Mouse (Mus musculus): Measurements from ENCODE around the gene Serpinb6a.

Gene Serpinb6a

DNA sequence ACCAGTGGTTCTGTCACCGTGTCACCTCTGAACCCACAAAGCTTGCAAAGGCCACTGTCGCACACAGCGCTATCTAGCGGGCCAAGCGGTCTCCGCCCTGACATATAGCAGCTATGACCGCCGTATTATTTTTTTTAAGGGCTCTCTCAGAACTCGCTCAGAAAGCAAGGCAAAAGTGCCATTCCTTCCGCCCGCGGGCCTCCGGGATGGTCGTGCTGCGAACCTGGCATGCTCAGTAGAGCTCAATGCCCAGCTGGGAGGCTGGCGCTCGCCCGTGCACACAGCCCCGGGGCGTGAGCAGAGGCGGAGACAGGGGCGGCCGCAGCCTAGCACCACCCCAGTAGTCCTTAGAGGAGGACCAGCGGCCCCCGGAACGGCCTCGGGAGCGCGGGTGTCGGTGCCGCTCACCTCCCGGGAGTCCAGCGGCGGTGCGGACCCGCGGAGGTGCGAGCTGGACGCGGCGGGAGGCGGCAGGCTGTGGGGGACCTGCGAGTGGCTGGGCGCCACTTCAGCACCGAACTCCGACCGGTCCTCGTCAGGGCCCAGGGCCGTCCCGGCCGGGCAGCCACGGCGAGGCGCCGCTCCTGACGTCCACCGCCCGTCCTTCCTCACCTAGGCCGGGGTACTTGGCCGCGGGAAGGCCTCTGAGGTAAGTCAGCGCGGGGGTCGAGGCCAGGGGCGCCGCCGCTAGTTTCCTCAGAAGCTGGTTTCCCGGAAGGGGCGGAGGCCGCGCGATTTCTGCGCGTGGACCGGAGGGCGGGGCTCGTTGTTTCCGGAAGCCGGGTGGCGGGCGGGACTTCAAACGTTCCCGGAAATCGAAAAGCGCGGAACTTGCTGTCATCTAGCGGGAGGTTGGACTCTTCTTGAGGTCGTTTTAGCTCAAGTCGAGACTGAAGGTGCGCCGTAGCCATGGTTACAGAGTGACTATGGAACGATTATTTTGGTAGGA is at the start of gene Serpinb6a, which contains the start of gene Ripk1:
Serpinb6a (minus strand) TSS at position 737 of the 949 bp plus-strand sequence.
Ripk1 (plus strand) TSS at position 306 of the 949 bp plus-strand sequence.
- peak; percentile 95 for DNase-seq (ENCODE audit: low read depth)

DNA sequence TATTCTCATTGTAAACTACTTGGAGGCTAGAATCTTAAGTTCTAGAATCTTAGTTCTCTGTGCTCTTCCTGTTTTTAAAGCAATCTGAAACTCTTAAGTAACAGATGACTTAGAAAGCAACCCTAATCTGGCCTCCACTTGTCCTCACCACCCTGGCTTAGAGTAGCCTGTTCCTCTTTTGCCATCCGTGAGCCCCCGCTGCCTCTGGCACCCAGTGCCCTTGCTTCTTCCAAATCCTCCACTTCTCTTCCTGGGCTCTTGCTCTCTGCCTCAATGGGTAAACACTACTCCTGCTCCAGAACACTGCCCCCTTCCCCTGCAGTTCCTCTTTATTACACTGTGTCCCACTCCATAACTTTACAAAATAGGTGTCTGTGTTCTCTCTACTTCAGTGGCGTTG is 49.1 kb upstream of the Serpinb6a start:
- no peak for DNase-seq (ENCODE audit: low read depth)

DNA sequence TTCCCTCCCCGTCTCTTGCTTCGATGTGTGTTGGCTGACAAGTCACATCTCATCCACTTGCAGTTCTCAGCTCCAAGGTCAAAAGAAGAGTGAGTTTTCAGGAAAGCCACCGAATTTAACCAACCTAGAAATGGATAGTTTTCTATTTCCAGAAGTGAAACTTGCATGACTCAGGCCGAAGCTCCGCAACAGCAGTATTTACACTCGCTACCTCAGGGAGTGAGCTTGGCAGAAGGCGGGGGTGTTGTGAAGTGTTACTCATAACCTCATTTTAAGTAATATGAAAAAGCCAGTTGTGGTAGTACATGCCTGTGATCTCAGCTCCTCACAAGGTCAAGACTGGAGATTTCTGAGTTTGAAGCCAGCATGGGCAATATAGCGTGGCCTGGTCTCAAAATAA is 47.9 kb upstream of the Serpinb6a start:
- DNase-seq (ENCODE audit: low read depth) = no peak

DNA sequence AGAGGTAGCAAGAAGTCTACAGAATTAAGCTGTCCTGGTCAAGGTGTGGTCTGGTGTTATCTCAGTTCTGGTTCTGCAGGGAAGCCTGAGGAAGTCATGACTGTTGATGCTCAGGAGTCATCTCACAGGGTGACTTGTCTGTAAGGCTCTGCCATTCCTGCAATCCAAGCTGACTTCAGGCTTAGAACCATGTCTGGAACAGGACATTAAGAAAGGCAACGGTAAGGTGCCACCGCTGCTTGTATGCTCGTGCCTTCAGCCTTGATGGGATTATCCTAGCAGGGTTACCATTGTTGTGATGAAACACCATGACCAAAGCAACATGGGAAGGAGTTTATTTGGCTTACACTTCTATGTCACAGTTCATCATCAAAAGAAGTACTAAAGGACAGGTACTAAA is 44.9 kb upstream of the Serpinb6a start:
- DNase-seq (ENCODE audit: low read depth) = no peak

DNA sequence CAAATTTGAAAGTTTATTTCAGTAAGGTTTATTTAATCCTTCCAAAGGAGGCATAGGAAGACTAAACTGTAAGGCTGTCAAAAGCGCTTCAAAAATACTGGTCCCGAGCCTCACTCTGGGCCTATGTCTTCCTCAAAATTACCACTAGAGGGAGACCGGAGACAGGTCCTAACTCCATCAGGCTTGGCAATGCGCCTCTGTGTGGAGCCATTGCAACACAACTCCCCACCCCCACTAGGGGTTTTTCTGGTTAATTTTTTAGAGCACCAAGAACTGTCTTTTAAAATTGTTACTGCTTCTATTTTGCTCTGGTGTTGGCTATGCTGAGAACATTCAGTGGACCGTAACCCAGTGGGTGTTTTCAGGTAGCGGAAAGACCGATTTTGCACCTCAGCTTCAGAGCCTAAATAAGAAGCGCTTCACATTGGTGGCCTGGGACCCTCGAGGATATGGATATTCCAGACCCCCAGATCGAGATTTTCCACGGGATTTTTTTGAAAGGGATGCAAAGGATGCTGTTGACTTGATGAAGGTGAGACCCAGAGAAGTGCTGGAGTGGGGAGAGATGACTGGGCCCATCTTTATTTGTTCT is 43.9 kb upstream of the Serpinb6a start:
- DNase-seq (ENCODE audit: low read depth) = peak; percentile 85

DNA sequence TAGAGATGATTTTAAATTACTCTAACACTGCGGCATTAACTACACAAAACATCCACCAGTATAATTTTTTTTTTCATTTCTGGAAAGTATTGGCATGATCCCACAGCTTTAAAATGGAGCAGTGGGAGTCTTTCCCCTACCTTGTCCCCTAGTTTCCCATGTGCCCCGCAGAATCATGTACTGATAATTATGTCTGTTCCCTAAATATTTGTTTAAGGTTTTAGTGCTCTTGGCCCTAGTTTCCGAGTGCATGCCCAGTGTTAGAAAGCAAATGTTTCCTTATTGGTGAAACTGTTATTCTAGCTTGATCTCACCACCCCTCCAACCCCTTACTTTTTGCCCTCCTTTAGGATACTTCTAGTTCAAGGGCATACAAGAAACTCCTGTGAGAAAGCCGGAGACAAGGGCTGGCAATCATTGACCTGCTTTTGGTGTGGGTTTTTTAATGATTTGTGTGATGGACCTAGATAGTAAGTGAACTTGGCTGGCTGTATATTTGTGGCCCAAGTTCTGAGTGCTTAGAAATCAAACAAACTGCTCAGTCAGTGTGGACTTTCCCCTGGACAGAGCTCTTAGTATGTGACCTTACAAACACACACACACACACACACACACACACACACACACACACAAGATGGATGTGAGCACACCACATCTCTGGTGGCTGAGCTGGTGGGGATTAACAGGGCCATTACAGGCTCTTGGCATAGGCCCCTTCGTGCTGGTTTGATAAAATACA is 43.1 kb upstream of the Serpinb6a start:
- DNase-seq (ENCODE audit: low read depth) = no peak

DNA sequence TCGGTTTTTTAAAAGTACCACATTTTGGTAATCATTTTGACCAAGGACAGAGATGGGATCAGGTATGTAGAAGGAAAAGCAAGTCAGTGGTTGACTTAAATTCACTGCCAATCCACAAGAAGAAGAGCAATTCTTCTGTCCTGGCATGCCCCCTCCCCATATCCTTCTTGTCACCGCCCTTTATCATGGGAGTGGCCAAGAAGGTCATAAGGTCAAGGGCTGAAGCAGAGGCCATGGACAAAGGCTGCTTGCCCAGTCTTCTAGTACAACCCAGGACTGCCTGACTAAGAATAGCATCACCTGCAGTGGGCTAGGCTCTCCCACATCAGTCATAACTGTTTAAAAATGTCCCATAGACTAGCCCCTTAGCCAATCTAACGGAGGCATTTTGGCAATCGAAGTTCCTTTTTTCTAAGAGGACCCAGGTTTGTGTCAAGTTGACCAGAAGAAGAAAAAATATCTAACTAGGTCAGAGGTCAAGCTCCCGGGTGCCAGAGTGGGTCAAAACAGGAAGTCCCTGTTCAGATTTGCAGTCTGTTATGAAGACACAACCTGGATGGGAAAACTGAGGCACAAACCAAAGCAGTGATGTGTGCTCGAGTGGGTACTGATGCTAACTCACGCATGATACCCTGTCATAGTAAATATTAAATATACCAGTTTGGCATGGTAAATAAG is 41.3 kb upstream of the Serpinb6a start:
- peak; percentile 32 for DNase-seq (ENCODE audit: low read depth)

DNA sequence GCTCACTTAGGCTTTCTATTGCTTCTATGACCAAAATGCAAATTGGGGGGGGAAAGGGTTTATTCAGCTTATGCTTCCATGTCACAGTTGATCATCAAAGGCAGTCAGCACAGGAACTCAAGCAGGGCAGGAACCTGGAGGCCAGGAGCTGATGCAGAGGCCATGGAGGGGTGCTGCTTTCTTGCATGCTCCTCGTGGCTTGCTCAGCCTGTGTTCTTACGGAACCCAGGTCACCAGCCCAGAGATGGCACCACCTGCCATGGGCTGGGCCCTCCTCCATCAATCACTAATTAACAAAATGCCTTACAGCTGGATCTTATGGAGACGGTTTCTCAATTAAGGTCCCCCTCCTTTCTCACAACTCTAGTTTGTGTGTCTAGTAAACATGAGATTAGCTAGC is 37.5 kb upstream of the Serpinb6a start:
- no peak for DNase-seq (ENCODE audit: low read depth)

DNA sequence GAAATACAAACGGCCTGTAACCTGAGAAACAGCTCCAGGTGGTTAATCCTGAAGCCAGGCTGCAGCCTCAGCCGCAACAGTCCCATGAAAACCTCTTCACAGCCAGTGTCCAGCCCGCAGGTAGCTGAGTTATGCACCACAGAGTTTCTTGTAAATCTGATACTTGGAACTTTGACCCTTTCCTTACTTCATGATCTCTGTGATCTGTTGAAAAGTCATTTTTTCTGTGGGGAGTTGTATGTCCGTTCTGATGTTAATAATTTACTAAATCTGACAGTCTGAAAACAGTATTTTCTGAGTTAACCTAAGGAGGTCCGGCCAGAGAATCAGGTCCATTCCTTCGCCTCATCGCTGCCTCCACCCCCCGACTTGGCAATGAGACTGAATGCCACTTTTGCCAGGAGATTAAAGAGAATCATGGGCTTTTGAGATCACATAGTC is 36.3 kb upstream of the Serpinb6a start:
- DNase-seq (ENCODE audit: low read depth) = no peak

DNA sequence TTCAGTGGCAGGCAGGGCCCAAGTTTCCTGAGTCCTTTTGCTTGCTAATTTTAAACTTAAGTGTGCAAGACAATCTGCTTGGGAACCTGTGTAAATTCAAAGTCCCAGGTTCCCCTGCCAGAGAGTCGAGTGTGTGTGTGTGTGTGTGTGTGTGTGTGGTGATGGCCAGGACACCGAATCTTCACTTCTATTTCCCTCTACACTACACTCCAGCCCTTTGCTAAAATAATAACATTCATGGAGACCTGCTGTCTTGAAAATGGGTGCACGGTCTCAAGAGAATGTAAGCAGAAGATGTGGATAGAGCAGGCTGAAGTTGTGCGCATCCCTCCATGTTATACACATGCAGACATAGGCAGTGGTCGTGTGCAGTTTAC is 35.5 kb upstream of the Serpinb6a start:
- no peak for DNase-seq (ENCODE audit: low read depth)

DNA sequence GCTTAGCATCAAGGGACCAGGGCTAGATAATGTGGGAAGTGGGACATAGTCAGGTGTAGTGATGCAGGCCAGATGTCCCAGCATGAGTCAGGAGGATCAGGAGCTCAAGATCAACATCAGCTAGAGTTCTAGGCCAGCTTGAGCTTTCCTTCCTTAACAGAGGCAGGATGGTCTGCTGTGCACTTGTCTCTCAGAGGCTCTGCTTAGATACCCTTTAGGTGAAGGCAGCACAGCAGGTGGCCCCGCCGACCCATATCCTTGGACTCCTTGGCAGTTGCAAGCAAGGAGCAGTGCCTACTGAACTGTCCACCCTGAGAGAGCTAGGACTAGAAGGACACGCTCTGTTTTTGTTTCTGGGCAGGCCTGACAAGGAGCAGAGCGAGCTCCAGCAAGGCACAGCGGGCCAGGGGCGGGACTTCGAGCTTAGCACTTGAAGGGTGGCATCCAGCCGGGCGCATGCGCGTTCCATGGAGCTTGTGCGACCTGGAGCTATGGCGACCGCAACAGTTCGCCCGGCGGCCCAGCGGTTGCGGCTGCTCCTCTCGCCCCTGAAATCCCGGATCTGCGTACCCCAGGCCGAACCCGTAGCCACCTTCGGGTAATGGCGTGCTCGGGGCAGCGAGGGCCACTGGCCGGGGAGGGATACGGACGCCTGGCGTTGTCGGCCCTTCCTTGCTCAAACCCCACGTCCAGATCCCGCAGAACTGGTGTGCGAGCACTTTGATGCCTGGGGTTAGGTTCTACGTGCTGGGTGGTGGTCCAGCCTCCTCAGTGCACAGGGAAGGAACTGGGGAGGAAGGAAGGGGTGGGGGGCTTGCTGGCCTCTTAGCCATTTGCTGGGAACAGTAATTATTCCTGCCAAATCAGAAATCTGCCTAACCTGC is 34.8 kb upstream of the Serpinb6a start, which contains the start of gene Bphl:
Bphl (plus strand) TSS at position 426 of the 884 bp plus-strand sequence.
- DNase-seq (ENCODE audit: low read depth) = peak; percentile 94

DNA sequence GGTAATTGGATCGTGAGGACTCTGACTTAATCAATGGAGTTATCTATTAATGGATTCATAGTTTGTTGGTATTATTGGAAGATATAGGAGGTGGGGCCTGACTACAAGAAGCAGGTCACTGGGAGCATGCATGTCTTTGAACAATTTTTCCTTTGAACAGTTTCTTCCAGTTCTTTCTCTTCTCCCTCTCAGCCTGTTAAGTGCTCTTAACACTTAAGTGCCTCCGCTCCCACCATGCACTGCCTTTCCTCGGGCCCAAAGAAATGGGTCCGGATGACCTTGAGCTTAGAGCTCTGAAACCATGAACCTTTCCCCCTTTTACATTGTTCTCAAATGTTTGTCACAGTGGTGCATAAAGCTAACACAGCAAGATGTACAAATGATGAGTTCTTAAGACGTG is 34.1 kb upstream of the Serpinb6a start:
- no peak for DNase-seq (ENCODE audit: low read depth)

DNA sequence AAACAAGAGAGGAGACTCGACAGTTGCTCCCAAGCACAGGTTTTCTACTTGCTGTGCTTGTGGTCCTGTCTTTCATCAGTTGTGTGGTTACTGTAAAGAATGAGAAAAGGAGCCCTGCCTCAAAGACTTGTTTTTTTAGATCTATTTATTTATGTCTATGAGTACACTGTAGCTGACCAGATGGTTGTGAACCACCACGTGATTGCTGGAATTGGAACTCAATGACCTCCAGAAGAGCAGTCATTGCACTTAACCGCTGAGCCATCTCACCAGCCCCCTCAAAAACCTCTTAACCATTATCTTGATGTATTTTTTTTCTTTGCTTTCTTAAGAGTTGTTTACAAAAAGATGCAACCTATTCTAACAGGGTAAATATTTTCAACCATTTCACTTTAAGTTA is 32.8 kb upstream of the Serpinb6a start:
- DNase-seq (ENCODE audit: low read depth) = no peak

DNA sequence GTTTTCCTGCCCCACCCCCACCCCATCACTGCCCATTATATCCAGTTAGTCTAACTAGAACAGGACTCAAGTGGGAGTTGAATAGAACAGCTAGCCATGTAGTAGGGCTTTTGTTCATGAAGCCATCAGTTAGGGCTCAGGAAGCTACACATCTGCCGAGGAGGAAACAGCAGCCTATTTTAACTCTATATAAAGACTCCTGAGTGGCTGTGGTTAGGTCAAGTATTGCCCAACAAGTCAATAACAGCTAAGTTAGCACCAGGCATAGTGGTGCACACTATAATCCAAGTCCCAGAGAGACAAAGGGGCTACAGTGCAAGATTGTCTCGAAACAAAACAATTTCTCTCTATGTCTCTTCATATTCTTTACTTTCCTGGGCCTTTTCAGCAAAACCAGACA is 29.4 kb upstream of the Serpinb6a start:
- DNase-seq (ENCODE audit: low read depth) = peak; percentile 91

DNA sequence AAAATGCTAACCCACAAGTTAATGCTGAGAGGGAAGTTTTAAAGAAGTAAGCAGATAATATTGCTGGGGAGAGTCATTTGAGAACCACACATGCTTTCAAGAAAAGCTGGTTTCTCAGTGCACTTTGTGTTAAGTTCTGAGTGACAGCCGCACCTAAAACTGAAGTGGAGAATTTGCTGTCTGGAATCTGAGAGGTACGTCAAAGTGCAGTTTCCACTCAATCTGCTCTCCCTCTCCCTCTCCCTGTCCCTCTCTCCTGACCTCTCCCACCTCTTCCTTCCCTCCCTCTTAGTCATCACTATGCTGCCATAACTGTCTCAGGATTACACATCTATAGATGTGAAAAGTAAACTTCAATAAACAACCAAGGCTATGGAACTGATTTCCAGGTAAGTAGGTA is 19.4 kb upstream of the Serpinb6a start:
- no peak for DNase-seq (ENCODE audit: low read depth)

DNA sequence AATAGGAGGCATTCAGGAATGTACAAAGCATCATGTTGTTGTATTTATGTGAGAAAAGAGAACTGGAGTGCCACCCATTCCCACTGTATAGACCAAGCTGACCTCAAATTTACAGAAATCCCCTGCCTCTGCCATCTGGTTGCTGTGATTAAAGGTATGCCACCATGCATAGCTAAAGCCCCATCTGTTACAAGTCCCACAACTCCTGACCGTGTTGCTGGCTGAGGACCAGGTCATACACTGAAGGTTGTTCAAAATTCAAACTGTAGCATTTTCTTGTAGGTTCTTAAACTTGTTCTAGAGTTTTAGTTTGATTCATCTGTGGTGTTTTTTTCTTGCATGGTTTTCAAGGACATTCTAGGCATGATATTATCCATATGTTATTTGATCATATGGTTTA is 15.9 kb upstream of the Serpinb6a start:
- no peak for DNase-seq (ENCODE audit: low read depth)

DNA sequence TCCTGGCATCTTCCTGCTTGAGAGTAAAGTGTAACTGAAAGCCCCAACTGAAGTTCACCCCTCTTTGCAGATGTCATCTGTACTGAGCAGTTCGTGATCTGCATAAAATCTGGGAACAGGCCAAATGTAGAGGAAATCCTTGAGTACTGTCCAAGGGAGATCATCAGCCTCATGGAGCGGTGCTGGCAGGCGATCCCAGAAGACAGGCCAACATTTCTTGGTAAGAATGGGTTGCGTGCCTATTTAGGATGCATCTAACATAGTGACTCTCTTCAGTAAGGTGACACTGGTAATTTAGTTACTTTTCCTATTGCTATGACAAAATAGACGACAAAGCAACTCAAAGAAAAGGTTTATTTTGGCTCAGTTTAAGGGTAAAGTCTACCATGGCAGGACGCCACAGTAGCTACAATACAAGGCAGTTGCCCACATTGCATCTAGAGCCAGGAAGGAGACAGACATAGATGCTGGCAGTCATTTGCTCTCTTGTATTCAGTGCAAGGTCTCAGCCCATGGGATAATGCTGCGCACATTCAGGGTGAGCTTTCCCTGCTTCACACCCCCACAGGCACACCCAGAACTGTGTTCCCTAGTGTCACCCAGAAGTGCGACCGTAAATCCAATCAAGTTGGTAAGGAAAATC is 14.5 kb upstream of the Serpinb6a start:
- DNase-seq (ENCODE audit: low read depth) = no peak

DNA sequence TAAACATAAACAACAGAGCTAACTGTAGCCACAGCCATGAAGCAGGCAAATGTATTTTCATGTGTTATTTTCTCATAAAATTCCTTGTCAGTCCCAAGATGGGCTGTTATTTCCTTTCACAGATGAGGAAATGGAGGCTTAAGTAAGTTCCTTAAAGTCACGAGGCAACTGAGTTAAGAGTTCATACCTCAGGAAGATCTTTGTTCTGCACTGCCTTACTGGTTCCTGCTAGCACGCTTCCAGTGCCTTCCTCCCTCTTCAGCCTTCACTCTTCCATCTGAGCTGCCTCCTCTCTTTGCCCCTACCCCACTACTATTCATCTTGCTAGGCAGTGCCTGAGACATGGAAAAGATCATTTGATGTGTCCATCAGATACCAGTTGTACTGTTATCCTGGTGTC is 4.6 kb upstream of the Serpinb6a start:
- DNase-seq (ENCODE audit: low read depth) = peak; percentile 26

DNA sequence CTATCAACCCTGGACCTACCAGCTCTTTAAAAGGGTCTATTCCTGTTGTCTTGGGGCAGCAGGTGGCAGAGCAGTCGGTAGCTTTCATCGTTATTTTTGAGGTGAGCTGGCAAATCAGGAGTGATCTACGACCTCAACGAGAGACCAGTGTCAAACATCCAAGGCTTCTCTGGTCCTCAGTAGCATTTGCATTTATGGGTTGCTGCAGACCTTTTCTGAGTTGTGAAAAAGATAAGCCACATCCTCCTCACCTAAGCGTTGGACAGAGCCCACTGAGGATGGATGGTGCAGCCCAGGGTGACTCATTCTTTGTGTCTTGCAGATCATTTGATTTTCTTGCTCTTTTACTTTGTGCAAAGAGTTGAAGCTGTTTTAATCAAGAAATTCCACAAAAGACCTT is 464 bp upstream of the Serpinb6a start:
- DNase-seq (ENCODE audit: low read depth) = no peak

DNA sequence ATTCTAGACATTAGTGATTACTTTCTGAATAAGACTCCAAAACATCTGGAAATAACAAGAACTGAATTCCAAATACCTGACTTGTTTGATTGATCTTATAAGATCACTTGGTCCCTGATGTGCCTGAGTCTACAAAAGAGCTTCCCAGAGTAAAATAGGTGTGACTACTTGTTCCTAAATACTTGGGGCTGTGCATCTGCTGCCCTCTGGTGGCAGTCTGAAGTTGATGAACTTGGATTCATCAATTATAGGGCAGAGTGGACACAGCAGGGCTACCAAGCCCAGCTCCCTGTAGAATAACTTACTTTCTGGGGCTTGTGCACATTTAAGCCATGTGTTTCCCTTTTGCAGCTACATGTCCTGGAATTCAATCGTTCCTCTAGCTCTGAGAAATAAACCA is 7.4 kb downstream of the Serpinb6a start:
- peak; percentile 88 for DNase-seq (ENCODE audit: low read depth)
